Mouse (Mus musculus) macrophage (primary cell): ENCODE measurements around the gene Nr2c2. TPM values are rescaled to one million over a fixed set of nuclear protein-coding genes. Genes with fewer than 3 reads are reported as not detected.
A peak's percentile ranks its signal among the peaks of the same experiment; 100 is the strongest.

ENCODE experiments used
- H3K27ac ChIP-seq: fragments of 350-480 bp; formaldehyde crosslinking; 2 replicates; pipeline ENCODE4 v1.9.0; 2021
- H3K36me3 ChIP-seq: fragments of 350-480 bp; formaldehyde crosslinking; 2 replicates; pipeline ENCODE4 v1.9.0; 2021; ENCODE audit errors: inconsistent target
- H3K4me3 ChIP-seq: fragments of 350-480 bp; formaldehyde crosslinking; 2 replicates; pipeline ENCODE4 v1.9.0; 2021; ENCODE audit errors: inconsistent target
- H3K79me2 ChIP-seq: fragments of 350-480 bp; formaldehyde crosslinking; 2 replicates; pipeline ENCODE4 v1.9.0; 2021; ENCODE audit errors: inconsistent target
- WGBS: methylation state at CpG from one replicate; pipeline ENCODE4 v1.1.7; 2026; ENCODE audit warnings: inconsistent platforms; ENCODE audit not compliant: missing documents; 5-methylcytosine and 5-hydroxymethylcytosine counted together
- polyA plus RNA-seq: library from polyadenylated mRNA; stranded (reverse); fragments of 250-400 nt; gene quantifications from 3 replicates; pipeline ENCODE4 v1.2.4, GENCODE M21; 2018; ENCODE audit warnings: inconsistent platforms

The Nr2c2 gene
- polyA plus RNA-seq, 1 experiment from 2014 or later: 8.7 TPM

GRCm38 (mm10) chr6:92089982-92090381 is 1.2 kb upstream of the Nr2c2 start:
- WGBS: 94% methylated on average over 4 of the region's 4 CpGs
- H3K27ac ChIP-seq: no peak overlapping the region
- H3K36me3 ChIP-seq: no peaks in the 10 kb centered on the region
- H3K79me2 ChIP-seq: peaks cover 38% of the 10 kb centered on the region
- peak overlapping the region; percentile 78; the same call in 1 of the 2 replicates for H3K4me3 ChIP-seq

- Histone ChIP-seq H3K4me3 (peak overlapping the region; percentile 78), H3K36me3 (no peaks in the 10 kb centered on the region), H3K27ac (peak overlapping the region; percentile 56), H3K79me2 (peaks cover 43% of the 10 kb centered on the region)
- WGBS: 8% methylated on average over 4 of the region's 4 CpGs
Observed at GRCm38 (mm10) chr6:92090497-92090896, 693 bp upstream of the Nr2c2 start.

GRCm38 (mm10) chr6:92091767-92092489 is 738 bp downstream of the Nr2c2 start:
- Histone ChIP-seq H3K27ac (peak overlapping the region; percentile 62), H3K36me3 (no peaks in the 10 kb centered on the region), H3K4me3 (peak overlapping the region; percentile 75), H3K79me2 (peaks cover 58% of the 10 kb centered on the region)
- WGBS: under 1% methylated on average over 35 of the region's 81 CpGs

GRCm38 (mm10) chr6:92092737-92093136 is 1.5 kb downstream of the Nr2c2 start:
- peak overlapping the region; percentile 62 for H3K27ac ChIP-seq
- H3K36me3 ChIP-seq: no peaks in the 10 kb centered on the region
- 5% methylated on average over 3 of the region's 3 CpGs for WGBS
- peak overlapping the region; percentile 75 for H3K4me3 ChIP-seq
- H3K79me2 ChIP-seq: peaks cover 66% of the 10 kb centered on the region

GRCm38 (mm10) chr6:92093869-92094268 is 2.7 kb downstream of the Nr2c2 start:
- Histone ChIP-seq H3K79me2 (peaks cover 77% of the 10 kb centered on the region), H3K27ac (no peak overlapping the region), H3K4me3 (no peak overlapping the region), H3K36me3 (no peaks in the 10 kb centered on the region)
- WGBS: 100% methylated on average over 2 of the region's 2 CpGs

- 95% methylated on average over 2 of the region's 2 CpGs for WGBS
- Histone ChIP-seq H3K27ac (no peak overlapping the region), H3K79me2 (peaks cover 100% of the 10 kb centered on the region), H3K36me3 (no peaks in the 10 kb centered on the region), H3K4me3 (no peak overlapping the region)
Observed at GRCm38 (mm10) chr6:92100679-92101360, 9.6 kb downstream of the Nr2c2 start.

GRCm38 (mm10) chr6:92124547-92124946 is 33.4 kb downstream of the Nr2c2 start:
- Histone ChIP-seq H3K4me3 (no peak overlapping the region), H3K79me2 (peaks cover 75% of the 10 kb centered on the region), H3K36me3 (no peaks in the 10 kb centered on the region), H3K27ac (no peak overlapping the region)

GRCm38 (mm10) chr6:92126861-92127468 is 35.8 kb downstream of the Nr2c2 start:
- Histone ChIP-seq H3K4me3 (no peak overlapping the region), H3K36me3 (no peaks in the 10 kb centered on the region), H3K79me2 (peaks cover 81% of the 10 kb centered on the region), H3K27ac (peak overlapping the region; percentile 19)
- 17% methylated on average over 1 of the region's 1 CpGs for WGBS

- no peak overlapping the region for H3K27ac ChIP-seq
- WGBS: 100% methylated on average over 1 of the region's 1 CpGs
Observed at GRCm38 (mm10) chr6:92131456-92131855, 40.3 kb downstream of the Nr2c2 start.

GRCm38 (mm10) chr6:92132021-92132911 is 41.1 kb downstream of the Nr2c2 start:
- H3K36me3 ChIP-seq: no peaks in the 10 kb centered on the region
- H3K4me3 ChIP-seq: no peak overlapping the region
- 60% methylated on average over 2 of the region's 3 CpGs for WGBS
- H3K79me2 ChIP-seq: peaks cover 88% of the 10 kb centered on the region
- no peak overlapping the region for H3K27ac ChIP-seq

More at GRCm38 (mm10) chr6:92131456-92131855, 40.3 kb downstream of the Nr2c2 start:
- Histone ChIP-seq H3K4me3 (no peak overlapping the region), H3K79me2 (peaks cover 80% of the 10 kb centered on the region), H3K36me3 (no peaks in the 10 kb centered on the region)

GRCm38 (mm10) chr6:92133617-92134016 is 42.4 kb downstream of the Nr2c2 start:
- H3K27ac ChIP-seq: no peak overlapping the region
- H3K36me3 ChIP-seq: no peaks in the 10 kb centered on the region
- WGBS: 100% methylated on average over 2 of the region's 2 CpGs
- peaks cover 90% of the 10 kb centered on the region for H3K79me2 ChIP-seq
- H3K4me3 ChIP-seq: no peak overlapping the region

GRCm38 (mm10) chr6:92136356-92136755 is 45.2 kb downstream of the Nr2c2 start:
- Histone ChIP-seq H3K27ac (no peak overlapping the region), H3K36me3 (peaks cover 10% of the 10 kb centered on the region; the same call in 1 of the 2 replicates)
- WGBS: 90% methylated on average over 2 of the region's 2 CpGs

GRCm38 (mm10) chr6:92145881-92146280 is 54.7 kb downstream of the Nr2c2 start:
- H3K4me3 ChIP-seq: no peak overlapping the region
- no peaks in the 10 kb centered on the region; the same call in 1 of the 2 replicates for H3K79me2 ChIP-seq
- H3K36me3 ChIP-seq: peaks cover 28% of the 10 kb centered on the region
- H3K27ac ChIP-seq: no peak overlapping the region
- 97% methylated on average over 4 of the region's 4 CpGs for WGBS

More at GRCm38 (mm10) chr6:92136356-92136755, 45.2 kb downstream of the Nr2c2 start:
- Histone ChIP-seq H3K79me2 (peaks cover 75% of the 10 kb centered on the region), H3K4me3 (no peak overlapping the region)

GRCm38 (mm10) chr6:92153774-92154173 is 62.6 kb downstream of the Nr2c2 start:
- WGBS: 100% methylated on average over 1 of the region's 1 CpGs
- Histone ChIP-seq H3K79me2 (no peaks in the 10 kb centered on the region), H3K4me3 (no peak overlapping the region), H3K27ac (no peak overlapping the region), H3K36me3 (peaks cover 82% of the 10 kb centered on the region)
